Mouse (Mus musculus) heart, embryonic 14.5 days (tissue): Measurements from ENCODE around the gene Map3k3. TPM values are rescaled to one million over a fixed set of nuclear protein-coding genes. Genes with fewer than 3 reads are reported as not detected.

ENCODE experiments used
- ATAC-seq: fragments of 200-750 bp; cut with Nextera tagmentation; 2 replicates; pipeline ENCODE4 v1.8.0; 2017; ENCODE audit warnings: low read depth, moderate TSS enrichment; ENCODE audit not compliant: insufficient number of reproducible peaks, insufficient read depth, low FRiP score
- H3K27ac ChIP-seq, 2 experiments: fragments of 200-500 bp in 1 of 2; fragments of 300-500 bp in 1 of 2; sonication (generic) in 1 of 2; replicated peaks in 1 of 2; 2 replicates each; pipeline ENCODE4 v1.5.1; 2012 to 2014; ENCODE audit warnings: low read depth in 2 of 2, low read length in 2 of 2, control low read depth in 1 of 2, mild to moderate bottlenecking in 1 of 2, mixed read lengths in 1 of 2; ENCODE audit not compliant: control insufficient read depth in 1 of 2, insufficient read depth in 1 of 2
- H3K27me3 ChIP-seq: fragments of 300-500 bp; sonication (generic); 2 replicates; pipeline ENCODE4 v1.6.1; 2014; ENCODE audit warnings: mild to moderate bottlenecking, low read length, control low read depth; ENCODE audit not compliant: control insufficient read depth, insufficient read depth
- H3K36me3 ChIP-seq: fragments of 300-500 bp; sonication (generic); 2 replicates; pipeline ENCODE4 v1.6.1; 2014; ENCODE audit warnings: mild to moderate bottlenecking, control low read depth, low read length, mixed read lengths; ENCODE audit not compliant: control insufficient read depth, insufficient read depth
- H3K4me1 ChIP-seq, 2 experiments: fragments of 200-500 bp in 1 of 2; fragments of 300-500 bp in 1 of 2; sonication (generic) in 1 of 2; 2 replicates each; pipeline ENCODE4 v1.6.1; 2012 to 2014; ENCODE audit warnings: low read length in 2 of 2, control low read depth in 1 of 2, mixed read lengths in 1 of 2; ENCODE audit not compliant: control insufficient read depth in 2 of 2, insufficient read depth in 2 of 2
- H3K4me2 ChIP-seq: fragments of 300-500 bp; sonication (generic); 2 replicates; pipeline ENCODE4 v1.6.1; 2014; ENCODE audit warnings: mild to moderate bottlenecking, low read length
- H3K4me3 ChIP-seq, 2 experiments: fragments of 200-500 bp in 1 of 2; fragments of 300-500 bp in 1 of 2; sonication (generic) in 1 of 2; 2 replicates each; pipeline ENCODE4 v1.5.1; 2012 to 2014; ENCODE audit warnings: low read length in 2 of 2, mild to moderate bottlenecking in 2 of 2, control low read depth in 1 of 2, low read depth in 1 of 2, moderate library complexity in 1 of 2; ENCODE audit not compliant: control insufficient read depth in 1 of 2, insufficient read depth in 1 of 2
- H3K9ac ChIP-seq: fragments of 300-500 bp; sonication (generic); 2 replicates; pipeline ENCODE4 v1.6.1; 2014; ENCODE audit warnings: mild to moderate bottlenecking, low read length
- H3K9me3 ChIP-seq: fragments of 300-500 bp; sonication (generic); 2 replicates; pipeline ENCODE4 v1.6.1; 2016; ENCODE audit warnings: low read length, control low read depth; ENCODE audit not compliant: control insufficient read depth
- WGBS: fragments of 180-500 bp; shearing (Covaris S2); extraction: QIAGEN DNeasy Blood & Tissue Kit; methylation state at CpG from one replicate; pipeline ENCODE4 v1.1.7; 2014; 5-methylcytosine and 5-hydroxymethylcytosine counted together
- polyA plus RNA-seq: library from polyadenylated mRNA; unstranded; fragments of >200 nt; fragmentation: Nextera tagmentation; extraction: Ambion mirVana; gene quantifications from 2 replicates; pipeline ENCODE4 v1.2.1, GENCODE M21; 2014

Map3k3 gene
- polyA plus RNA-seq, 1 experiment from 2014 or later = 28.6 TPM

DNA sequence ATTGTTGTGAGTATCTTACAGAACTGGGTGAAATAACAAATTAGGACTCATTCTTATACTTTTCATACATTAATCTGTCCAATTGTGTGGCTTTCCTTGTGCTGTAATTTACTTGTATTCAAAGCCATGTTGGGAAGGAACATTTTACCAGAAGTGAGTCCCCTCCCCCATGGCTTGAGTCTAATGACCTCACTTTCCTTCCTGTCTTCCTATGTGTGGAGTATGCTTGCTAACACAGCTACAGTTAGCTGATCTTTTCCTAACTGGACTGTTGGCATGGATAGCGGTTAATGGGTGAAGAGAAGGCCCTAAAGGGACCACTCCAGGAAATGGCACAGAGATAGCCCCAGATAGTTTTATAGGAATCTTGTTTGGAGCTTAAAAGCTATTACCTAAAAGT, 13.8 kb downstream of the Map3k3 start:
- peak; percentile 69 for ATAC-seq
- H3K36me3 ChIP-seq = peaks cover 7% of the 10 kb centered on the region; the same call in 1 of the 2 replicates
- H3K27me3 ChIP-seq = no peaks in the 10 kb centered on the region
- WGBS = 74% methylated on average over 1 of the region's 1 CpGs
- no peaks in the 10 kb centered on the region for H3K9me3 ChIP-seq
- no peak overlapping the region for H3K4me2 ChIP-seq
- H3K9ac ChIP-seq = no peak overlapping the region
- peak overlapping the region; percentile 24 to 49; a peak in 3 of 4 replicates for H3K27ac ChIP-seq
- H3K4me3 ChIP-seq = no peak overlapping the region
- 0 out of 4 replicates have a peak, but pooled peaks cover 0 to 4% of the 10 kb centered on the region in 2 experiments for H3K4me1 ChIP-seq

GRCm38 (mm10) chr11:106102866-106103265, 18.5 kb downstream of the Map3k3 start:
- Histone ChIP-seq H3K9me3 (no peaks in the 10 kb centered on the region), H3K4me3 (no peak overlapping the region), H3K27me3 (no peaks in the 10 kb centered on the region), H3K4me2 (no peak overlapping the region), H3K36me3 (peaks cover 13% of the 10 kb centered on the region; the same call in 1 of the 2 replicates), H3K9ac (no peak overlapping the region), H3K27ac (no peak overlapping the region), H3K4me1 (0 out of 4 replicates have a peak, but pooled peaks cover 0 to 4% of the 10 kb centered on the region in 2 experiments)
- WGBS = 90% methylated on average over 3 of the region's 3 CpGs
- no peak for ATAC-seq

DNA sequence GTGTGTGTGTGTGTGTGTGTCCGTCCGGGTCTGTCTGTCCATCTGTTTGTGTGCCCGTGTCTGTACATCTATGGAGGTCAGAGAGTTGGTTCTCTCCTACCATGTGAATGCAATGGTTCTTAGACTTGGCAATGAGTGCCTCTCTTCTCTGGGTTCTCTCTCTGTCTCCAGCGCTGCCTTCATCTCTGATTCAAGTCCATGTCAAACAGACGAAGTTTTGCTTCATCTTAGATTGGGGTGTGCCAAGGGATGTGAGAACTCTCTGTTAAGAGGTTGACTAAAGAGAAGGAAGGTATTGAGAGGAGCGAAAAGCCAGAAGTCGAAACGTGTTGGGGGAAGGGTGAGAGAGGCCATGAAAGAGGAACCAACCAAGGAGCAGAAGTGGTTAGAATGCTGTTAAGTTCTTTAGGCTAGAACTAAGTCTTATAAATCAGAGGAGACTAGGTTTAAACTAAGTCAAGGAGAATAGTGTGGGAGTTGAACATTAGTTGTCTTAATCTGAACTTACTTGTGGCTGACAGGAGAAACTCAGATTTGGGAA, 21.7 kb downstream of the Map3k3 start:
- no peaks in the 10 kb centered on the region for H3K27me3 ChIP-seq
- H3K4me1 ChIP-seq = no peaks in the 10 kb centered on the region
- H3K36me3 ChIP-seq = peaks cover 17% of the 10 kb centered on the region
- ATAC-seq = no peak
- H3K27ac ChIP-seq = no peak overlapping the region
- no peak overlapping the region for H3K4me3 ChIP-seq
- 75% methylated on average over 8 of the region's 8 CpGs for WGBS
- H3K9me3 ChIP-seq = no peaks in the 10 kb centered on the region
- H3K4me2 ChIP-seq = no peak overlapping the region
- no peak overlapping the region for H3K9ac ChIP-seq

GRCm38 (mm10) chr11:106111688-106112087, 27.3 kb downstream of the Map3k3 start:
- no peaks in the 10 kb centered on the region for H3K9me3 ChIP-seq
- H3K27me3 ChIP-seq = no peaks in the 10 kb centered on the region
- H3K4me3 ChIP-seq = no peak overlapping the region
- no peaks in the 10 kb centered on the region for H3K4me1 ChIP-seq
- no peak overlapping the region for H3K9ac ChIP-seq
- no peak overlapping the region for H3K4me2 ChIP-seq
- ATAC-seq = no peak
- H3K36me3 ChIP-seq = peaks cover 44% of the 10 kb centered on the region
- H3K27ac ChIP-seq = no peak overlapping the region

DNA sequence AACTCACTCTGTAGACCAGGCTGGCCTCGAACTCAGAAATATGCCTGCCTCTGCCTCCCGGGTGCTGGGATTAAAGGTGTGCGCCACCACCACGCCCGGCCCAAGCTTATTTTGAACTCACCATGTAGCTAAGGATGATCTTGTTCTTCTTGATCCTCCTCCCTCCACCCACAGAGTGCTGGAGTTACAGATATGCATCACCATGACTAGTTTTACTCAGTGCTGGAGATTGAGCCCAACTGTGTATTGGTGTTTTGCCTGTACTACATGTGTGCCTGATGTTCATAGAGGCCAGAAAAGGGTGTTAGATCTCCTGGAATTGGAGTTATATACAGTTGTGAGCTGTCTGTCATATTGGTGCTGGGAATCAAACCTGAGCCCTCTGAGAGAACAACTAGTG, 37.8 kb downstream of the Map3k3 start:
- 94% methylated on average over 5 of the region's 5 CpGs for WGBS
- H3K9me3 ChIP-seq = no peaks in the 10 kb centered on the region
- ATAC-seq = no peak
- H3K4me1 ChIP-seq = 0 out of 4 replicates have a peak, but pooled peaks cover 0 to 4% of the 10 kb centered on the region in 2 experiments
- peak overlapping the region; percentile 10 to 57; a peak in 3 of 4 replicates for H3K27ac ChIP-seq
- peaks cover 90% of the 10 kb centered on the region for H3K36me3 ChIP-seq
- no peaks in the 10 kb centered on the region for H3K27me3 ChIP-seq
- no peak overlapping the region for H3K4me3 ChIP-seq
- no peak overlapping the region for H3K4me2 ChIP-seq
- H3K9ac ChIP-seq = no peak overlapping the region

DNA sequence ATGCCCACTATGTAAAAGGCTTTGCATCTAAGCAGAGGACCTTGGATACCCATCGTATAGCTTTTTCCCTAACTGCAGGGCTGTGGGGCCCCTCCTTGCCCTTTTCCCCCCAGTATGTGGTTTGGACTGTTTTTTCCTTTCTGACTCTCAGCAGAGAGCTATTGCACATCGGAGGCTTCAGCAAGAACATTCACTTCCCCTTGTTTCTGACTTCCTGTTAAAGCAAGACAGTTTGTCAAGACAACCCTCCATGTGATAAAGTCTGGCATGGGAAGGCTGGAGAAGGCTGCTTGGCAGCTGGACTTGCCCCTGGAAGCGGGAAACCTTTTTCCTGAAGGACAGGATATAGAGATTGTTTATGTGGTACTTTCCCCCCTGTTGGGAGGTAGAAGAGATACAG, 38.3 kb downstream of the Map3k3 start:
- Histone ChIP-seq H3K27me3 (no peaks in the 10 kb centered on the region), H3K4me2 (no peak overlapping the region), H3K9ac (no peak overlapping the region), H3K9me3 (no peaks in the 10 kb centered on the region), H3K36me3 (peaks cover 86% of the 10 kb centered on the region), H3K4me3 (no peak overlapping the region), H3K27ac (peak overlapping the region in 1 of 2 experiments; percentile 57; a peak in 2 of 4 replicates), H3K4me1 (0 out of 4 replicates have a peak, but pooled peaks cover 0 to 4% of the 10 kb centered on the region in 2 experiments)
- no peak for ATAC-seq
- WGBS = 74% methylated on average over 3 of the region's 3 CpGs

GRCm38 (mm10) chr11:106124784-106125183, 40.4 kb downstream of the Map3k3 start:
- WGBS = 73% methylated on average over 4 of the region's 4 CpGs

GRCm38 (mm10) chr11:106125827-106126226, 41.4 kb downstream of the Map3k3 start:
- Histone ChIP-seq H3K4me1 (0 out of 4 replicates have a peak, but pooled peaks cover 0 to 4% of the 10 kb centered on the region in 2 experiments), H3K4me3 (no peak overlapping the region), H3K27me3 (no peaks in the 10 kb centered on the region), H3K9me3 (no peaks in the 10 kb centered on the region), H3K4me2 (no peak overlapping the region), H3K36me3 (peaks cover 88% of the 10 kb centered on the region), H3K27ac (no peak overlapping the region), H3K9ac (no peak overlapping the region)
- 76% methylated on average over 1 of the region's 1 CpGs for WGBS
- no peak for ATAC-seq

More at GRCm38 (mm10) chr11:106124784-106125183, 40.4 kb downstream of the Map3k3 start:
- H3K4me2 ChIP-seq = no peak overlapping the region
- no peak for ATAC-seq
- H3K9ac ChIP-seq = no peak overlapping the region
- H3K27me3 ChIP-seq = no peaks in the 10 kb centered on the region
- peaks cover 86% of the 10 kb centered on the region for H3K36me3 ChIP-seq
- H3K4me1 ChIP-seq = 0 out of 4 replicates have a peak, but pooled peaks cover 0 to 4% of the 10 kb centered on the region in 2 experiments
- no peaks in the 10 kb centered on the region for H3K9me3 ChIP-seq
- H3K27ac ChIP-seq = no peak overlapping the region
- H3K4me3 ChIP-seq = no peak overlapping the region
